Mouse (Mus musculus) kidney, adult 2 months (tissue): ENCODE results near the gene Ruvbl1. TPM values are rescaled to one million over a fixed set of nuclear protein-coding genes. Genes with fewer than 3 reads are reported as not detected.

Experiments used
- DNase-seq: peaks from one replicate; pipeline ENCODE4 v3.0.0; 2021
- H3K27ac ChIP-seq: fragments of 200-500 bp; 2 replicates; pipeline ENCODE4 v1.5.1; 2012; ENCODE audit warnings: low read depth, low read length, control low read depth, inconsistent platforms; ENCODE audit not compliant: insufficient read depth
- H3K27me3 ChIP-seq: fragments of 200-500 bp; replicated peaks from 2 replicates; pipeline ENCODE4 v1.6.1; 2012; ENCODE audit warnings: mild to moderate bottlenecking, moderate library complexity, low read length, inconsistent platforms; ENCODE audit not compliant: control insufficient read depth, insufficient read depth
- H3K36me3 ChIP-seq: fragments of 200-500 bp; 2 replicates; pipeline ENCODE4 v1.6.1; 2012; ENCODE audit warnings: mild to moderate bottlenecking, moderate library complexity, low read length, inconsistent platforms; ENCODE audit not compliant: control insufficient read depth, insufficient read depth
- H3K4me1 ChIP-seq: fragments of 200-500 bp; 2 replicates; pipeline ENCODE4 v1.6.1; 2011; ENCODE audit warnings: low read length; ENCODE audit not compliant: control insufficient read depth, insufficient read depth
- H3K4me3 ChIP-seq: fragments of 200-500 bp; 2 replicates; pipeline ENCODE4 v1.5.1; 2011; ENCODE audit warnings: mild to moderate bottlenecking, low read depth, low read length, control low read depth; ENCODE audit not compliant: insufficient read depth
- CTCF ChIP-seq: fragments of 200-500 bp; conservative IDR thresholded peaks from 2 replicates; pipeline ENCODE4 v1.5.1; 2011; ENCODE audit warnings: low read depth, mild to moderate bottlenecking, control low read depth, low read length, moderate library complexity, mixed read lengths; ENCODE audit not compliant: insufficient read depth, insufficient read length
- POLR2A ChIP-seq: fragments of 200-500 bp; IDR thresholded peaks from one replicate; pipeline ENCODE4 v1.6.1; 2011; ENCODE audit warnings: low read depth, low read length, control low read depth
- WGBS: fragments of 180-500 bp; shearing (Covaris S2); methylation state at CpG from one replicate; pipeline ENCODE4 v1.1.7; 2018; 5-methylcytosine and 5-hydroxymethylcytosine counted together
- polyA plus RNA-seq: library from polyadenylated mRNA; depleted of rRNA; stranded (reverse); fragments of >200 nt; gene quantifications from 2 replicates; pipeline ENCODE4 v1.2.3, GENCODE M21; 2012; rRNA removed

Gene Ruvbl1
- polyA plus RNA-seq = 21.4 and 22.9 TPM in 2 replicates

DNA sequence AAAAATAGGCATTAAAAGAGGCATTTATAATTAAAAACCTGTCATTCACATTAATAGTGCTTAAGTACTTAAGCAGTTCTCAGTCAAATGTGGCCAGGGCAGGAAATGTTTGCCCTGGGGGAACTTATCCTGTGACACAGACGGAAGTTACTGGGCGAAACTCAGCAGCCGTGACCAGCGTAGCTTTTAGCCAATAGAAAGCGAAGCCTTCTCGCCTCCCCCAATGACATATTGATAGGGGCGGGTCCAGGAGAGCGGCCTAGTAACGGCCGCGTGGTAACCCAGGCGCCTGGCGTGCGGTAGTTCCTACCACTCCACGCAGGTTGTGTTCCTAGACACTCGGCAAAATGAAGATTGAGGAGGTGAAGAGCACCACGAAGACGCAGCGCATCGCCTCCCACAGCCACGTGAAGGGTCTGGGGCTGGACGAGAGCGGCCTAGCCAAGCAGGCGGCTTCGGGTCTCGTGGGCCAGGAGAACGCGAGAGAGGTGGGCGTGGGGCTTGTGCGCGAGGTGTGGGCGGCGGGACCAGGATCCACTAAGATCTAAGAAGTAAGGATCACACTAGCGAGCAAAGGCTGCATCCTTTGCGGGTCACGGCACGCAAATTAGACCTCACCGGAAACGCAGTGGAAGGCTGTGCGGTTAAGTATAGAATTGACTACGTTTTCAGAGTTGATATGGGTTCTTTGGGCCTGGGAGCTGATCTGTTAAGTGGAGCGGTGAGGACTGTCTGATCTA lies at the start of gene Ruvbl1:
Gene Ruvbl1 (plus strand): TSS at position 229 of the 740 bp plus-strand sequence.
- peak; percentile 5 for TF ChIP-seq POLR2A
- no peak for TF ChIP-seq CTCF
- peak; percentile 96 for DNase-seq
- 1% methylated on average over 42 of the region's 42 CpGs for WGBS
- peak within 1 kb of the TSS; percentile 94 for H3K4me3 ChIP-seq
- H3K36me3 ChIP-seq = no peaks in the 10 kb centered on the region
- H3K27me3 ChIP-seq = no peaks in the 10 kb centered on the region
- no peak within 1 kb of the TSS for H3K27ac ChIP-seq
- peaks cover 5% of the 10 kb centered on the region; the same call in 1 of the 2 replicates for H3K4me1 ChIP-seq

DNA sequence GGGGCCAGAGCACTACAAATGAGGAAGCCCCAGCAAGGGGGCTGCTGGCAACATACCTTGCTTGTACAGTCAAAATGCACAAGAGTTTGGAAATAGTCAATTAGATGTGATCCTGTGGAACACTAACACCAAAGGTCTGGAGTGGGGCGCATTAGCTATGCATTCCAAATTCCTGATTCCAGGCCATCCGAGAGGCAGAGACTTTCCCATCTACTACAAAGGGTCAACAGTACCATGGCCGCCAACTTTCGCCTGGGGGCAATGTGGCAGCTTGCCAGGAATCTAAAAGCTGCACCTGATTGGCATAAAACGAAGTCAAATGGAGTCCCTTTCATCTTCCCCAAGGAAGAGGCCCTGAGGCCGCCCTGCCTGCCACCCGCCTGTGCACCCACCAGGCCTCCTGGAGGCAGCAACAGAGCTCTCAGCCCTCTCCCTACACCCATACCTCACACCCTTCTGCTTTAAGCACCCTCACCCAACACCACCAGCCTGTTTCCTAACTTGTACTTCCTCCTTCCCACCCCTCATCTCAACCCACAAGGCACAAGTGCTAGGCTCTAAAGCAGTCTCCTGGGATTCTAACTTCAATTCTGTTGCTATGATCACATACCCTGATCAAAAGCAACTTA lies 49.0 kb upstream of the Ruvbl1 start:
- Histone ChIP-seq H3K27me3 (no peaks in the 10 kb centered on the region), H3K27ac (no peak overlapping the region; the same call in 1 of the 2 replicates)
- WGBS = 59% methylated on average over 7 of the region's 7 CpGs

GRCm38 (mm10) chr6:88431202-88431601 lies 34.0 kb upstream of the Ruvbl1 start:
- no peaks in the 10 kb centered on the region for H3K27me3 ChIP-seq
- peak; percentile 76 for DNase-seq
- no peaks in the 10 kb centered on the region; the same call in 1 of the 2 replicates for H3K4me1 ChIP-seq
- H3K36me3 ChIP-seq = no peaks in the 10 kb centered on the region
- H3K27ac ChIP-seq = no peak overlapping the region
- no peak overlapping the region for H3K4me3 ChIP-seq
- WGBS = 15% methylated on average over 4 of the region's 4 CpGs
- TF ChIP-seq POLR2A (no peak), CTCF (peak; percentile 97)

More for the DNA sequence above, 49.0 kb upstream of the Ruvbl1 start:
- TF ChIP-seq POLR2A = no peak
- no peak for TF ChIP-seq CTCF
- Histone ChIP-seq H3K36me3 (no peaks in the 10 kb centered on the region), H3K4me1 (no peaks in the 10 kb centered on the region; the same call in 1 of the 2 replicates), H3K4me3 (no peak overlapping the region)
- peak; percentile 69 for DNase-seq

DNA sequence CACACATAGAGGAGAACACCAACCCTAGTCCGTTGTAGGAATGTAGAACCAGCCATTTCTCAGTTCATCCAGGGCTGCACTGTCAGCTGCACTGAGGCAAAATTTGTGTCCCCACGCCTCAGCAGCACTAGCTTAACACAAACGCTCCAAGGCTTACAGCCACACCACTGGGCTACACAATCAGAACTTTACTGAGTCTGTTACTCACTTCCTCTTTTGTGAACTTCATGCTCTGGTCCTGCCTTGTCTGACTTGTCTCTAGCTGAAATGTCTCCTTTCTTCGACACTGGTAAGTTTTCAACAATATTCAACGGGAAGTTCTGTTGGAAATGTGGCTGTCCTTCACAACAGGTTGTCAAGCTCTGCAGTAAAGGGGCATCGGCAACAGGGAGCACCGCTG lies 29.6 kb upstream of the Ruvbl1 start:
- TF ChIP-seq POLR2A (no peak), CTCF (no peak)
- Histone ChIP-seq H3K27ac (no peak overlapping the region), H3K4me3 (no peak overlapping the region), H3K4me1 (no peaks in the 10 kb centered on the region; the same call in 1 of the 2 replicates), H3K27me3 (no peaks in the 10 kb centered on the region), H3K36me3 (no peaks in the 10 kb centered on the region)
- 87% methylated on average over 7 of the region's 7 CpGs for WGBS
- DNase-seq = no peak

DNA sequence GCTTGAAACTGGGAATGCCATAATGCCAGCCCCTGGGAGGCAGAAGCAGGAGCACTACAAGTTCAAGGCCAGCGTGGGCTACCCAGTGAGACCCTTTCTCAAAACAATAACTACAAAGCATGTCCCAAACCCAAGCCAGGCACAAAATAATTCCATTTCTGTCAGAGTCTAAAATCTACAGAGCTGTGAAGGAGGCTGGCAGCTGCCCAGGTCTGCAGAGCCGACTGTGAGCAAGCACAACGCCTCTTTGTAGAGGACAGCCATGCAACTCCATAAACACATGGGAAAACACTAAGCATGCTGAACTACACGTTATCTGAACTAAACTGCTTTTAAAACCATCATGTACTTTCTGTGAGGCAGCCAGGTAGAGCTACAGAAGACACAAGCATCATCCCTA lies 26.2 kb upstream of the Ruvbl1 start:
- no peaks in the 10 kb centered on the region for H3K27me3 ChIP-seq
- TF ChIP-seq POLR2A = no peak
- TF ChIP-seq CTCF = no peak

GRCm38 (mm10) chr6:88442551-88442950 lies 22.7 kb upstream of the Ruvbl1 start:
- no peak for DNase-seq
- 88% methylated on average over 3 of the region's 3 CpGs for WGBS
- no peak overlapping the region for H3K27ac ChIP-seq
- H3K36me3 ChIP-seq = no peaks in the 10 kb centered on the region
- H3K4me3 ChIP-seq = no peak overlapping the region
- peaks cover 6% of the 10 kb centered on the region; the same call in 1 of the 2 replicates for H3K4me1 ChIP-seq
- TF ChIP-seq CTCF = no peak
- no peak for TF ChIP-seq POLR2A
- H3K27me3 ChIP-seq = no peaks in the 10 kb centered on the region

More for the DNA sequence above, 26.2 kb upstream of the Ruvbl1 start:
- H3K4me1 ChIP-seq = peaks cover 6% of the 10 kb centered on the region; the same call in 1 of the 2 replicates
- 78% methylated on average over 4 of the region's 4 CpGs for WGBS
- no peak for DNase-seq
- no peak overlapping the region for H3K4me3 ChIP-seq
- no peaks in the 10 kb centered on the region for H3K36me3 ChIP-seq
- H3K27ac ChIP-seq = no peak overlapping the region

DNA sequence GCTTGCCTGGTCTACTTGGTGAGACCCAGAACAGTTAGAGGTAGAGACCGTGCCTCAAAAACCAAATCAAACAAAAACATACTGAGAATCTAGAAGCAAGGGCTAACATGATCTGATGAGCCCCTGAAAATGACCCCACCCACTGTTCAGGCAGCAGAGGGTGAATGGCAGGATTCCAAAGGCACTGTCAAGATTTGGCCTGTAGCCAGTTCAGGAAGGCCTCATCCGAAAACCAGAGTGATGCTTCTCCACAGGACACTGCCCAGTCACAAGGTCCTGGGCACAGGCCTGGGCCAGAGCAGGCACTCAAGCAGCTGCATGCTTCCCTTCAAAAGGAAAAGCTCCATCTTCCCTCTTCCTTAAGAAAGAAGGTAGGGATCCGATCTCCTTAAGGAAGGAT lies 21.8 kb upstream of the Ruvbl1 start:
- Histone ChIP-seq H3K4me1 (peaks cover 6% of the 10 kb centered on the region; the same call in 1 of the 2 replicates), H3K4me3 (no peak overlapping the region), H3K36me3 (no peaks in the 10 kb centered on the region), H3K27me3 (no peaks in the 10 kb centered on the region), H3K27ac (peak overlapping the region; percentile 53; the same call in 1 of the 2 replicates)
- 76% methylated on average over 3 of the region's 3 CpGs for WGBS
- TF ChIP-seq CTCF (no peak), POLR2A (no peak)
- peak; percentile 29 for DNase-seq
